Mouse (Mus musculus) midbrain, embryonic 15.5 days (tissue): Measurements from ENCODE around the gene Slc5a8. TPM values are rescaled to one million over a fixed set of nuclear protein-coding genes. Genes with fewer than 3 reads are reported as not detected.

ENCODE experiments used
- ATAC-seq: fragments of 200-750 bp; cut with Nextera tagmentation; replicated peaks from 2 replicates; pipeline ENCODE4 v1.8.0; 2017; ENCODE audit warnings: moderate TSS enrichment
- H3K27ac ChIP-seq: fragments of 300-500 bp; sonication (generic); 2 replicates; pipeline ENCODE4 v1.5.1; 2015; ENCODE audit warnings: mild to moderate bottlenecking, inconsistent platforms
- H3K27me3 ChIP-seq: fragments of 300-500 bp; sonication (generic); replicated peaks from 2 replicates; pipeline ENCODE4 v1.6.1; 2015; ENCODE audit warnings: inconsistent platforms
- H3K36me3 ChIP-seq: fragments of 300-500 bp; sonication (generic); replicated peaks from 2 replicates; pipeline ENCODE4 v1.6.1; 2015; ENCODE audit warnings: inconsistent platforms
- H3K4me1 ChIP-seq: fragments of 300-500 bp; sonication (generic); 2 replicates; pipeline ENCODE4 v1.6.1; 2015; ENCODE audit warnings: inconsistent platforms
- H3K4me2 ChIP-seq: fragments of 300-500 bp; sonication (generic); 2 replicates; pipeline ENCODE4 v1.6.1; 2015; ENCODE audit warnings: inconsistent platforms, mild to moderate bottlenecking, moderate library complexity
- H3K4me3 ChIP-seq: fragments of 300-500 bp; sonication (generic); 2 replicates; pipeline ENCODE4 v1.5.1; 2015; ENCODE audit warnings: mild to moderate bottlenecking, inconsistent platforms
- H3K9ac ChIP-seq: fragments of 300-500 bp; sonication (generic); 2 replicates; pipeline ENCODE4 v1.6.1; 2015; ENCODE audit warnings: mild to moderate bottlenecking, inconsistent platforms
- H3K9me3 ChIP-seq: fragments of 300-500 bp; sonication (generic); 2 replicates; pipeline ENCODE4 v1.6.1; 2016; ENCODE audit warnings: inconsistent platforms
- WGBS: fragments of 180-500 bp; shearing (Covaris S2); methylation state at CpG from one replicate; pipeline ENCODE4 v1.1.7; 2015; ENCODE audit warnings: mixed read lengths; 5-methylcytosine and 5-hydroxymethylcytosine counted together
- polyA plus RNA-seq: library from polyadenylated mRNA; unstranded; fragments of >200 nt; fragmentation: Nextera tagmentation; extraction: Ambion mirVana; gene quantifications from 2 replicates; pipeline ENCODE4 v1.2.1, GENCODE M21; 2015

Gene Slc5a8
- polyA plus RNA-seq, 1 experiment from 2014 or later: 0.10 TPM

DNA sequence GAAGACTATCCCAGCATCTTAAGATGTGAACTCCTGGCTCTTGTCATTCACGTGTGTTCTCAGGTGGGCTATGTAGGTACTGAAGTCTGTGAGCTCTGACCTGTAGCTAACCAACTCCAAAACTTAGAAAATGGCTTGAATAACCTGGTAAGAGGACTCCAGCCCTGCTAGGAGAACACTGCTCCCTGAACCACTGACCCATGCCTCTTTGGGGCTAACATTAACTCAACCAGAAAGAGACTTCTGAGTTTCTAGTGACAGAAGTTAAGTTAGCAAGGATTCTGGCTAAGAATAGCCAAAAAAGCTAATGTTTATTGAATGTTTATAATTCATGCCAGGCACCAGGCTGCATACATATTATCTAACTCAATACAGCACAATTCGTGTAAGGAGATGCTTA lies 2.6 kb downstream of the Slc5a8 start:
- H3K36me3 ChIP-seq: no peaks in the 10 kb centered on the region
- 70% methylated on average over 2 of the region's 2 CpGs for WGBS
- no peak for ATAC-seq
- no peak overlapping the region for H3K4me2 ChIP-seq
- no peak overlapping the region for H3K9ac ChIP-seq
- no peak overlapping the region for H3K27ac ChIP-seq
- H3K4me3 ChIP-seq: no peak overlapping the region
- H3K27me3 ChIP-seq: peaks cover 26% of the 10 kb centered on the region
- peaks cover 11% of the 10 kb centered on the region for H3K4me1 ChIP-seq
- no peaks in the 10 kb centered on the region for H3K9me3 ChIP-seq

DNA sequence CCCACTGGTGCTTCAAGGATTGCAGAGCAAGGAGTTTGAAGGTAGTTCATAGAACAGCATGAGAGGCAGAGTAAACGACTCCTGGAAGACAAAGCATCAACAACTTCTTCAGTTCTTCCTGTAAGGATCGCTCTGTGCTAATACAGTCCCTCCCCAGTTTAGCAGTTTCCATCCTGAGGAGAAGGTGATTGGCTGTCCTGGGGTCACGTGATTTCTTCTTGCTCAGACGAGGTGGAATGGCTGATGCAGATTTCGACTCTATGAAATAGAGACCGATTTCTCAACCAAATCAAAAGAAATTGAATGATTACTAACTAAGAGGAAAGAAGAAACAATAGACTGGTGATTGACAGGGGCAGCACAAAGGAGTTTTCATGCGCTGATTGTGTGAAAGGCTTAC lies 5.6 kb downstream of the Slc5a8 start:
- no peak overlapping the region for H3K4me2 ChIP-seq
- no peak for ATAC-seq
- peaks cover 2% of the 10 kb centered on the region; the same call in 1 of the 2 replicates for H3K4me1 ChIP-seq
- H3K27ac ChIP-seq: no peak overlapping the region
- WGBS: 81% methylated on average over 7 of the region's 7 CpGs
- no peaks in the 10 kb centered on the region for H3K9me3 ChIP-seq
- H3K9ac ChIP-seq: no peak overlapping the region
- no peak overlapping the region for H3K4me3 ChIP-seq
- peaks cover 10% of the 10 kb centered on the region for H3K27me3 ChIP-seq
- no peaks in the 10 kb centered on the region for H3K36me3 ChIP-seq

DNA sequence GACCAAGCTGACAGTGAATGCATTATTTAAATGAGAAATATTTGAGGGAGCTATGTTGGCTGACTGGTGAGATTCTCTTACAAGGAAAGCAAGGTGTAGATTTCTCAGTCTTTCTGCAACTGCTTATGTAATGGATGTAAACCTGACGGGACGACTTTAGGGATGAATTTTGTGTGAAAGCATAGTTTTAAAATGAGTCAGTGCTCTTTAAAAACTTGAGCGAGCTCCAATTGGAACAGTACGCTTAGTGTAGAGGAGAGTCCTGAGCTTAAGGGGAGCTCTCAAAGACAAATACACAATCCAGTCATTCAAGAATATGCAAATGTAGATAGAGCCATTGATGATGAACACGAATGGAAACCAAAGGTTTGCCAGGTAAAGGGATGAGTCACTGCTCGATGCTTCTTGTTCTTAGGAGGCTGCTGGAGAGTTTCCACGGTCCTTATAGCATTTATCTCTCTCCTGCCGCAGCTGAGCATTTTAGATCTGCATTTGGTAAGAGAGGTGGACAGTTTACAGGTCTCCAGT lies 6.8 kb downstream of the Slc5a8 start:
- ATAC-seq: no peak
- H3K9me3 ChIP-seq: no peaks in the 10 kb centered on the region
- H3K27ac ChIP-seq: no peak overlapping the region
- 0 out of 2 replicates have a peak, but pooled peaks cover under 1% of the 10 kb centered on the region for H3K27me3 ChIP-seq
- WGBS: 81% methylated on average over 8 of the region's 8 CpGs
- no peak overlapping the region for H3K9ac ChIP-seq
- H3K4me2 ChIP-seq: no peak overlapping the region
- H3K36me3 ChIP-seq: no peaks in the 10 kb centered on the region
- H3K4me1 ChIP-seq: no peaks in the 10 kb centered on the region
- no peak overlapping the region for H3K4me3 ChIP-seq

DNA sequence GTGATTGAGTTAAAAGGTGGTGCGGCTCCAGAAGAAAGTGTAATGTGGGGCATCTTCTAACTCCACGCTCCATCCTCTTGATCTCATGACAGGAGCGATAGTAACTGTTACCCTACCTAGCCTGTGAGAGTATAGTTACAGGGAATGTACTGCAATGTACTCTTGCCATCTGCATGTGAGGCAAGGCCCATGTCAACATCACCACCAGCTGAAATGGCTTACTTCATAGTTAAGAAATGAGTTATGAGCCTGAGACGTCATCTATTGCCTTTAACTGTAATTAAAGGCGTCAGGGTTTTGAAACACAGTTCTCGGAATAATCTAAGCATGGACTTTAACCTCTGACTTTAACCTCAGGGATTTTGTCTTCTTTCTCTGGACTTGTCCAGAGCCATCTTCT lies 11.2 kb downstream of the Slc5a8 start:
- Histone ChIP-seq H3K9me3 (no peaks in the 10 kb centered on the region), H3K4me1 (no peaks in the 10 kb centered on the region), H3K27me3 (no peaks in the 10 kb centered on the region), H3K27ac (no peak overlapping the region), H3K36me3 (no peaks in the 10 kb centered on the region), H3K9ac (no peak overlapping the region), H3K4me3 (no peak overlapping the region), H3K4me2 (no peak overlapping the region)
- ATAC-seq: no peak
- 90% methylated on average over 6 of the region's 6 CpGs for WGBS

DNA sequence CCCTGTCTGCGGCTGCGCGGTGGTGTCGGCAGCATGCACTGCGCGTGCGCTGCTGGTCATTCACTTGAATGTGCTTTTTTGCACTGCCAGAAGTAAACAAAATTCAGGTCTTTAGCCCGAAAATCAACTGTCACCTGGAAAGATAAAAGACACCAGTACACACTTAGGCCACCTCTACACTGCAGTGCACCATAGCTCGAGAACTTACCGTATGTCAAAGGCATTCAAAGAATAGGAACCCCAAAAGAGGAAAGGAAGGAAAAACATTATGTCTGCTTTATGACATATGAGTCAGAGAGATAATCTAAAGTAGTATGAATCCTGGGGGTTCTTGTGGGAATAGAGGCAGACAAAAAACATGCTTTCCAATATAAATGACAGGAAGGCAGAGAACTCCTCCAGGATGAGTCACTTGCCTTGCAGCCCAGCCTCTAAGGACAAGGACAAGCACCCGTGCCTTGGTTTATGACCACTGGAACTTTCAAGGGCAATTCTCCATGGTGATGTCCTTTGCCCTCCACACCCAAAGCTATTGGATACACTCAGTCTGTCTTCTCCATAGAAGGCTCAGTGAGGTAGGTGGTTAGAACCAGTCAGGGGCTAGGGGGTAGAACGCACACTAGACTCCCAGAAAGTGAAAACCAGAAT lies 64.0 kb downstream of the Slc5a8 start:
- H3K36me3 ChIP-seq: no peaks in the 10 kb centered on the region
- no peak overlapping the region for H3K4me3 ChIP-seq
- WGBS: 93% methylated on average over 12 of the region's 12 CpGs
- H3K9ac ChIP-seq: no peak overlapping the region
- H3K9me3 ChIP-seq: no peaks in the 10 kb centered on the region
- no peak overlapping the region for H3K4me2 ChIP-seq
- no peaks in the 10 kb centered on the region for H3K4me1 ChIP-seq
- H3K27ac ChIP-seq: no peak overlapping the region
- no peak for ATAC-seq
- no peaks in the 10 kb centered on the region for H3K27me3 ChIP-seq

DNA sequence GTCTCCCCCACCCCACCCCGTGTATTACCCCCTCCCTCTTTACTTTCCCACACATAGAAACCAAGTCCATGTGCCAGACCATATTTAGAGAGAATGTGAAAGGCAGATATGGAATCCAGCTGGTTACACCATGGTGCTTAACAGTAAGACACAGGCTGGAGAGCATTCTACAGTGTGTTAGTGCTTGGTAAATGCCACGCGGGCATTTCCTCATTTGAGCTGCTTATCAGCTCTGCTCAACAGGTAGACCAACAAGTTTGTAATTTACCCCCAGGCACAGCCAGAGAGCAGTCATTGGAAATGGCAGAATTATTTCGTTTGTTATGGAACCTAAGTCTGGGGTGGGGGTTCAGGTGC lies 64.5 kb downstream of the Slc5a8 start:
- WGBS: 82% methylated on average over 4 of the region's 4 CpGs
- ATAC-seq: no peak
- Histone ChIP-seq H3K9me3 (no peaks in the 10 kb centered on the region), H3K27ac (no peak overlapping the region), H3K36me3 (no peaks in the 10 kb centered on the region), H3K4me1 (no peaks in the 10 kb centered on the region), H3K4me2 (no peak overlapping the region), H3K27me3 (no peaks in the 10 kb centered on the region), H3K4me3 (no peak overlapping the region), H3K9ac (no peak overlapping the region)

DNA sequence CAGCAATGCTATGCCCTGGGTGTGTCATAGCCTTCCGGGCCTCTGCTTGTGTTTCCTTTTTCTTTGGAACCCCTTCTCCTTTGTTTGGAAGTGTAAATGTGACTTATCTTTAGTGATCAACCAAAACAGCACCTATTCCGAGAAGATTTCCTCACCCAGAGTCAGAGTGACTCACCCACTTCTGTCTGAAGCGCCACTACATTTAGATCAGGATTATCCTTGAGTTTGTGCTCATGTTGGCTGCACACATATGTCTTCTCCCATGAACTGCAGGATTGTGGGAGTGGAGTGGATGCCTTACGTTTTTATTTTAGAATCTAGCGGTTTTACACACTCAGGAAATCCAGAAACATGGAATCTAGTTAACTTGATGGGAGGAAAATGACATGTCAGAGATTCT lies 75.0 kb downstream of the Slc5a8 start:
- Histone ChIP-seq H3K27me3 (no peaks in the 10 kb centered on the region), H3K4me1 (no peaks in the 10 kb centered on the region), H3K4me2 (no peak overlapping the region), H3K9ac (no peak overlapping the region), H3K27ac (no peak overlapping the region), H3K36me3 (no peaks in the 10 kb centered on the region), H3K4me3 (no peak overlapping the region), H3K9me3 (no peaks in the 10 kb centered on the region)
- no peak for ATAC-seq
- WGBS: 85% methylated on average over 5 of the region's 5 CpGs

DNA sequence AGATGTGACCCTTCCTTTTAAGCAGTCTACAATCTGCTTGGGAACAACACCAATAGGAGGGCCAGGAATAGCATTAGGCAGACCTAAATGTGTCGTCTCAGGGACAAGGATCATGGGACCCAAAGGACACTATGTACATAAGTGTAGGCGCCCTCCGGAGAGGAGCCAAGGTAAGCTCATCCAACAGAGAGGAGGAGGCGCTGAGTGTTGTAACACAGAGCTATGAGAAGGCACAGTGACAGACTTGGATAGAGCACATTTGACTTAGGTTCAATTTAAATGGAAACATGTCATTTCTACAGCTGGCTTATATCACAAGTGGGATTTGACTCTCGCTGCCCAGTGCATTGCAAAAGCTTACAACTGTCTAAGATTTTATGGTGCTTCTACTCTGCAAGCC lies 82.8 kb downstream of the Slc5a8 start:
- WGBS: 92% methylated on average over 5 of the region's 5 CpGs
- Histone ChIP-seq H3K4me1 (no peaks in the 10 kb centered on the region), H3K27ac (no peak overlapping the region), H3K36me3 (no peaks in the 10 kb centered on the region), H3K27me3 (no peaks in the 10 kb centered on the region), H3K4me2 (no peak overlapping the region), H3K9me3 (no peaks in the 10 kb centered on the region), H3K9ac (no peak overlapping the region), H3K4me3 (no peak overlapping the region)
- no peak for ATAC-seq

DNA sequence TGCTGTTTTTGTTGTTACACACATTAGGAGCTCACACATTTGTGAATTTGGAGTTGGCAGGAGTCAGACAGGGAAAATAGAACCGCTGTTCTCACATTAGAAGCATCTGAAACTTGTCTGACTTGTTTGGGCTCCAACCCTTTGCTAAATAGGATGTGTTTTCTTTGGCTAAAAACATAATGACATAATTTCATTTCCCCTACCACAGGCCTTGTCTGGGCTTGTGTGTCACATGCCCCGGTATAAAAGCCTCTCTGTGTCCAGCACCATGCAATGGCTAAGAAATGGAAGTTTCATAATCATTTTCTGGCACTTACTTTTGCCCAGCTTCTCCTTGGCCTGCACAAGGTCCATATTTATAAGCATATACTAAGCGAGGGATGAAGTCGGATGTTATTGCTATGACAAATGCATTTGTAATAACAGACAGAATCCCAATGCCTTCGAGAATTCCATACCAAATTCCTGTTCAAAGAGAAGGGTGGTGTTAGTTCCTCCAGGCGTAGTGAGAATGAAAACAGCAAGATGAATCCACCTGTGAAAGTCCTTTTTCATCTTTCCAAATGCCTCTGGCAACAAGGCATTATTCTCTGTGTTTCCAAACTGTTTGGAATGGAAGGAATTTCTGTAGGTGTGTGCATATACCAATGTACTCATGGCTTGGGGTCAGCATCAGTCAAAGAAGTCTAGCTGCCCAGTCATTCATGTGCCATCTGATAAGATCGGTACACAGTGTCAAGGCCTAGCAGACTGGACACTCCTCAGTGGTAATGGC lies 85.3 kb downstream of the Slc5a8 start:
- no peak overlapping the region for H3K27ac ChIP-seq
- H3K9ac ChIP-seq: no peak overlapping the region
- no peak for ATAC-seq
- no peak overlapping the region for H3K4me2 ChIP-seq
- H3K9me3 ChIP-seq: no peaks in the 10 kb centered on the region
- WGBS: 90% methylated on average over 7 of the region's 7 CpGs
- no peaks in the 10 kb centered on the region for H3K4me1 ChIP-seq
- no peak overlapping the region for H3K4me3 ChIP-seq
- no peaks in the 10 kb centered on the region for H3K27me3 ChIP-seq
- no peaks in the 10 kb centered on the region for H3K36me3 ChIP-seq

DNA sequence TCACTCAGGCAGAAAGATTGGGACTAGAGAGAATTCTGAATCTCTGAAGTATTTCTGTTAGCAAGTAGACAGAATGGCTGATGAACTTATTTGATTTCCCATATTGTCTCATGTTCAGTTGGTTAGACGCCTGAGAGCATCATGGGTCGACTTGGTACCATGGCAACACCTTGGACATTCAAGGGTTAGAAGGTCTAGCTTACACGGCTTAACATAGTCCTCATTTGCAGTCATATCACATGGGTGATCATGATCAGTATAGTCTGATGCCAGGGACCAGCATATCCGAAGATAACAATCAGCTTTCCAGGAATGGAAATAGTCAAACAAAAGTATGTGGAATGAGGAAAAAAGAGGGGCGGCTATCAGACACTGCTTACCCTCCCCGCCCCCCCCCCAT lies 93.1 kb downstream of the Slc5a8 start:
- no peaks in the 10 kb centered on the region for H3K27me3 ChIP-seq
- no peak overlapping the region for H3K9ac ChIP-seq
- no peaks in the 10 kb centered on the region for H3K4me1 ChIP-seq
- ATAC-seq: no peak
- H3K27ac ChIP-seq: no peak overlapping the region
- no peaks in the 10 kb centered on the region for H3K36me3 ChIP-seq
- H3K4me3 ChIP-seq: no peak overlapping the region
- no peaks in the 10 kb centered on the region for H3K9me3 ChIP-seq
- 66% methylated on average over 6 of the region's 6 CpGs for WGBS
- H3K4me2 ChIP-seq: no peak overlapping the region
